Mouse (Mus musculus): Measurements from ENCODE around the gene Rabepk.
"Not testable (repeated sequence)": the region's sequence is repeated elsewhere in the genome, so short reads cannot be mapped to it uniquely, and the experiment has no call there.

Gene Rabepk

GRCm38 (mm10) chr2:34799357-34800256 is at the start of gene Rabepk:
Gene Rabepk (minus strand): TSS chr2:34799912.
- peak; percentile 93 for DNase-seq (ENCODE audit: low spot score)

DNA sequence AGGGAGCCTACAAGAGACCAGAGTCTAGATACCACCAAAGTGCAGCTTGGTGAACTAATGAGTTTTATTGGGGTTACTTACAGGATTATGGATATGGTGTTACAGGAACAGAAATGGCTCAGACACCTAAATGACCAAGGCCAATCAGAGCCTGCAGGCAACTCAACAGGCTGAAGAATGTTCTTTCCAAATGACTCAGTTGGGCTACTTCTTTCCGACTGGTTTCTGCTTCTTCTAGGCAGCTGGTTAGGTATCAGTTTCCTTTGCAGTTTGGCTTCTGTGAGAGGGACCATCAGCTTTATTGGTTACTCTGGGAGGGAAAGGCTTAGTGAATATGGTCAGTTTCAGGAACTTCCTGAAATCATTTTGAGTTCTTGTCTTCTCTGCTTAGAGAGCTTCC is 48.0 kb upstream of the Rabepk start:
- DNase-seq (ENCODE audit: low spot score) = no peak

- no peak for DNase-seq (ENCODE audit: low spot score)
Observed at GRCm38 (mm10) chr2:34843211-34843939, 43.7 kb upstream of the Rabepk start.

GRCm38 (mm10) chr2:34841706-34842105 is 42.0 kb upstream of the Rabepk start:
- DNase-seq (ENCODE audit: low spot score) = no peak

GRCm38 (mm10) chr2:34840143-34840542 is 40.4 kb upstream of the Rabepk start:
- DNase-seq (ENCODE audit: low spot score) = not testable (repeated sequence)

DNA sequence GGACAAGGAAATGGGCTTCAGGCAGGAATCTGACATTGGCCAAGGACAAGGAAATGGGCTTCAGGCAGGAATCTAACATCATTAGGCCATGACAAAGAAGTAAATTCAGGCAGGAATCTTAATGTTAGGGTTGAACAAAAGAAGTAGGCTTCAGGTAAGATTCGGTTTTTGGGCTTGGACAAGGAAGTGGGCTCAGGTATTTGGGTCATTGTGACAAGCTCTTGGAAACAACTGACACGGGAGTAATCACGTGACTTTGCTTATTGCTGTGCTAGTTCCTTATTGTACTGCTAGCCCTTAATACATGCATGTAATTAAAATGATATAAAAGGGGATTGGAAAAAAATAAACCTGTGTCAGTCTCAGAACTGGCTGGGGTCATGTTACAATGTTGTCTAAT is 36.0 kb upstream of the Rabepk start:
- DNase-seq (ENCODE audit: low spot score) = no peak

DNA sequence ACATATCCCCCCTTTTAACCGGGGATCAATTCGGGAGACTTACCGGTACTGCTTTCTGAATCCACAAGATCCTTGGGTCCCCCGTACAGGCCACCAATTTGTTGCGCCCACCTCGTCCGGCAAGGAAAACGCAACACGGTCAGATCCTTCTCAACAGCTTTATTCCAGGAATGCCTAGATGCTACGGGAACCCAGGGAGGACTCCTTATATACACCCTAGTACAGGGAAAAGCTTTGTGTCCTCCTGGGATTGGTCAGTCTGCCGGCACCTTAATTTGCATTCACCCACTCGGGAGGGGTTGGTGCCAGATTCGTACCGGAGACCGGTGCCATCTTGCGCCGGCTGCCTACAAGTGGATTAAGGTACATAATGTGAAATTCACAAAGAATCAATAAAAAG is 33.9 kb upstream of the Rabepk start:
- DNase-seq (ENCODE audit: low spot score) = no peak

GRCm38 (mm10) chr2:34832766-34833457 is 33.2 kb upstream of the Rabepk start, which contains the start of gene Gm34653:
Gene Gm34653 (plus strand): TSS chr2:34833007.
- not testable (repeated sequence) for DNase-seq (ENCODE audit: low spot score)

- DNase-seq (ENCODE audit: low spot score) = not testable (repeated sequence)
Observed at GRCm38 (mm10) chr2:34830066-34830465, 30.4 kb upstream of the Rabepk start.

DNA sequence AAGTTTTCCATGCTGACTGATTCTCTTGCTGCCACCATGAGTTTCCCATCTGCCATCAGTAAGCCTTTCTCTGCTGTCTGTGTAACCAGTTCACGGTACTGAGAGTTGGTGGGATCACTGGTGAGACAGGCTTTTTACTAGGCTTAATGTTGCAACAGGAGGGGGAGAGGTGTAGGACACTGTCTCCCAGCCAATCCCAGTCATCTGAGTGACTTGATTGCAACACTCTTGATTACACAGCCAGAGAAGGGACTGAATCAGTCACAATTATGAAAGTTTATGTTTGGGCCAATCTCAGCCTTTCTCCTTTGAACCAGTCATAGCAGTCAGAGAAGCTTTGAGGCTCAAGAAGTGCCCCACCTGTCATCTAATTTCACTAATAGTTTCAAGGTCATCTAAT is 28.3 kb upstream of the Rabepk start:
- DNase-seq (ENCODE audit: low spot score) = no peak

GRCm38 (mm10) chr2:34827591-34827990 is 27.9 kb upstream of the Rabepk start:
- no peak for DNase-seq (ENCODE audit: low spot score)

DNA sequence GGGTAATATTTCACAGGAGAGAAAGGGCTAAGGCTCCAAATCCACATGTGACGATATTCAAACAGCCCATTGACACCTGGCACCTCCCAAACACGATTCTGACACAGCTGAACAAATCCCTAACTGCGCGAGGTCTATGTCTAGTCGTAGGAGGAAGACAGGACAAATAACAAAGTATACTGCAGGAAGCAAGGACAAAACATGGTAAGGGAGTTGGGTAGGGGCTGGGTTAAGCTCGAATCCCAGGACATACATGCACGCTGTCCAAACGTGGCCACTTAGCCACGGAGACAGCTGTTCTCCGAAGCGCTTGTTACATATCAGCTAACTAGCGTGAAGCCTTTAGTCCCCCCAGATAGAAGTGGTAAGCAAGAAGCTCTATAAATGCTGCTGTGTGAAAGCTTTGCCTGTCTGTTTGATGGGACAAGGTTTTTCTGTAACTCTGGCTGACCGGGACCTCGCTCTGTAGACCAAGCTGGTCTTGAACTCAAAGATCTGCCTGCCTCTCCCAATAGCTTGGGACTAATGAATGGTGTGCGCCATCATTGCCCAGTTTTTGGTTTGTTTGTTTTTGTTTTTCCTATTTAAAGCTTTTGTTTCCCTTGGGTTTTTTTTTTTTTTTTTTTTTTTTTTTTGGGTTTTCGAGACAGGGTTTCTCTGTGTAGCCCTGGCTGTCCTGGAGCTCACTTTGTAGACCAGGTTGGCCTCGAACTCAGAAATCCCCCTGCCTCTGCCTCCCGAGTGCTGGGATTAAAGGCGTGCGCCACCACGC is 26.9 kb upstream of the Rabepk start:
- peak; percentile 39 for DNase-seq (ENCODE audit: low spot score)

DNA sequence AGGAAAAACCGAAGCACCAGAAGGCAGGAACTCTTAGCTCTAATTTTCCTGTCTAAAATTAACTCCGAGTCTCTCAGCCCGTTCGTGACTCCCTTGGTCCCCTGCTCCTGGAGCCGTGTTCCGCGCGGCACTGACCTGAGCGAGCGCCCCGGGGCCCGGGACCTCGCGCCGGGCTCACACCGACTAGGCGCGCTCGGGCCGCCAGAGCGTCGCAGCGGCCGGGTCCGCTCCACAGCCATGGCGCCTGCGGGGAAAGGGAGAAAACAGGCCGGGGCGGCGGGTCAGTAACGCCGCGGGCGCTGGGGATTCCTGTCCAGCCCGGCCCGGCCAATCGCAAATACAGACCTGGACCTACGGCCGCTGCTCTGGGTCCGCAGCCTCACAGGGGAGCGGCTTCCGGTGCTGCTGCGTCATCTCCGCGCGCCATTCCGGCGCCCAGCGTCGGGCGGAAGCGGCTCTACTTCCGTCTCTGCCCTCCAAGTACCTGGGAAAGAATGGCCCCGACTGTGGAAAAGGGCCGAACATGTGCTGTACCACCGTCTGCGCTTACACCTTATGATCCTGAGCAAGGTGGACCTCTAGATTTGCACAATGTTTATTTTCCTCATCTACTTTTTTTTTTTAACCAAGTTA is 26.2 kb upstream of the Rabepk start, which contains the start of gene Fbxw2:
Gene Fbxw2 (minus strand): TSS at position 485 of the 633 bp plus-strand sequence.
- DNase-seq (ENCODE audit: low spot score) = peak; percentile 94

GRCm38 (mm10) chr2:34818492-34818891 is 18.8 kb upstream of the Rabepk start:
- no peak for DNase-seq (ENCODE audit: low spot score)

- not testable (repeated sequence) for DNase-seq (ENCODE audit: low spot score)
Observed at GRCm38 (mm10) chr2:34815893-34816292, 16.2 kb upstream of the Rabepk start.

GRCm38 (mm10) chr2:34812706-34813105 is 13.0 kb upstream of the Rabepk start:
- no peak for DNase-seq (ENCODE audit: low spot score)

GRCm38 (mm10) chr2:34810775-34811174 is 11.1 kb upstream of the Rabepk start:
- DNase-seq (ENCODE audit: low spot score) = no peak

GRCm38 (mm10) chr2:34809568-34809967 is 9.9 kb upstream of the Rabepk start:
- no peak for DNase-seq (ENCODE audit: low spot score)

DNA sequence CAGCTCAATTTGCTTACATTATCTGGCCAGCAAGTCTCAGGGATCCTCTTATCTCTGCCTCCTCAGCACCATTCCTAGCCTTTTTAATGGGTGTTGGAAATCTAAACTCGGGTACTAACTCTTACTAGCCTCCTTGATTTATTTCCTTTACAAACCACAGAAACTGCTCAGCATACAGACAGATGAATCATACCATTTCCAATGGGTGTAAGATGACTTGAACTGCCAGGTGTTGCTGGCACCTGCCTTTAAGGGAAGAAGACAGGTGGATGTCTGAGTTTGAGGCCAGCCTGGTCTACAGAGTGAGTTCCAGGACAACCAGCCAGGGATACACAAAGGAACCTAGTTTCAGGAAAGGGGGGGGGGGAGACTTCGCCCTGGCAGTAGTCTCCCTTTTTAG is 8.3 kb upstream of the Rabepk start:
- DNase-seq (ENCODE audit: low spot score) = no peak

- DNase-seq (ENCODE audit: low spot score) = no peak
Observed at GRCm38 (mm10) chr2:34805364-34805950, 5.7 kb upstream of the Rabepk start.

- DNase-seq (ENCODE audit: low spot score) = no peak
Observed at GRCm38 (mm10) chr2:34804815-34805214, 5.1 kb upstream of the Rabepk start.
